Mouse (Mus musculus) midbrain, embryonic 13.5 days (tissue): ENCODE results near the gene Cdk18. TPM values are rescaled to one million over a fixed set of nuclear protein-coding genes. Genes with fewer than 3 reads are reported as not detected.
A peak's percentile ranks its signal among the peaks of the same experiment; 100 is the strongest.

ENCODE experiments used
- ATAC-seq: fragments of 200-750 bp; cut with Nextera tagmentation; 2 replicates; pipeline ENCODE4 v1.8.0; 2017; ENCODE audit warnings: mild to moderate bottlenecking, moderate TSS enrichment, moderate library complexity
- H3K27ac ChIP-seq: fragments of 300-500 bp; sonication (generic); 2 replicates; pipeline ENCODE4 v1.5.1; 2015; ENCODE audit warnings: inconsistent platforms, mild to moderate bottlenecking, moderate library complexity
- H3K27me3 ChIP-seq: fragments of 300-500 bp; sonication (generic); 2 replicates; pipeline ENCODE4 v1.6.1; 2015; ENCODE audit warnings: mild to moderate bottlenecking, inconsistent platforms
- H3K36me3 ChIP-seq: fragments of 300-500 bp; sonication (generic); 2 replicates; pipeline ENCODE4 v1.6.1; 2015; ENCODE audit warnings: mild to moderate bottlenecking, inconsistent platforms
- H3K4me1 ChIP-seq: fragments of 300-500 bp; sonication (generic); replicated peaks from 2 replicates; pipeline ENCODE4 v1.6.1; 2015; ENCODE audit warnings: inconsistent platforms
- H3K4me2 ChIP-seq: fragments of 300-500 bp; sonication (generic); replicated peaks from 2 replicates; pipeline ENCODE4 v1.6.1; 2015; ENCODE audit warnings: moderate library complexity, mild to moderate bottlenecking, inconsistent platforms
- H3K4me3 ChIP-seq: fragments of 300-500 bp; sonication (generic); replicated peaks from 2 replicates; pipeline ENCODE4 v1.5.1; 2015; ENCODE audit warnings: mild to moderate bottlenecking, inconsistent platforms
- H3K9ac ChIP-seq: fragments of 300-500 bp; sonication (generic); replicated peaks from 2 replicates; pipeline ENCODE4 v1.6.1; 2015; ENCODE audit warnings: mild to moderate bottlenecking, inconsistent platforms
- H3K9me3 ChIP-seq: fragments of 300-500 bp; sonication (generic); 2 replicates; pipeline ENCODE4 v1.6.1; 2016; ENCODE audit warnings: mild to moderate bottlenecking, inconsistent platforms
- WGBS: fragments of 180-500 bp; shearing (Covaris S2); methylation state at CpG from one replicate; pipeline ENCODE4 v1.1.7; 2015; 5-methylcytosine and 5-hydroxymethylcytosine counted together
- polyA plus RNA-seq: library from polyadenylated mRNA; unstranded; fragments of >200 nt; fragmentation: Nextera tagmentation; extraction: Ambion mirVana; gene quantifications from 2 replicates; pipeline ENCODE4 v1.2.1, GENCODE M21; 2015

Gene Cdk18
- polyA plus RNA-seq, 1 experiment from 2014 or later = 0.32 TPM

- Histone ChIP-seq H3K4me3 (no peak overlapping the region), H3K4me1 (peaks cover 12% of the 10 kb centered on the region)
- 91% methylated on average over 3 of the region's 3 CpGs for WGBS
Measured at GRCm38 (mm10) chr1:132136847-132137246, 2.6 kb downstream of the Cdk18 start.

GRCm38 (mm10) chr1:132135631-132136030, 3.9 kb downstream of the Cdk18 start:
- Histone ChIP-seq H3K9me3 (no peaks in the 10 kb centered on the region), H3K4me3 (no peak overlapping the region), H3K27ac (no peak overlapping the region), H3K4me2 (no peak overlapping the region), H3K36me3 (no peaks in the 10 kb centered on the region), H3K9ac (no peak overlapping the region), H3K27me3 (peaks cover 33% of the 10 kb centered on the region), H3K4me1 (peaks cover 12% of the 10 kb centered on the region)
- WGBS = 88% methylated on average over 7 of the region's 7 CpGs
- no peak for ATAC-seq

More at GRCm38 (mm10) chr1:132136847-132137246, 2.6 kb downstream of the Cdk18 start:
- H3K36me3 ChIP-seq = no peaks in the 10 kb centered on the region
- no peak for ATAC-seq
- H3K4me2 ChIP-seq = no peak overlapping the region
- H3K9ac ChIP-seq = no peak overlapping the region
- no peak overlapping the region for H3K27ac ChIP-seq
- H3K27me3 ChIP-seq = peaks cover 41% of the 10 kb centered on the region
- H3K9me3 ChIP-seq = no peaks in the 10 kb centered on the region

- Histone ChIP-seq H3K4me1 (peaks cover 8% of the 10 kb centered on the region), H3K4me2 (no peak overlapping the region), H3K27ac (no peak overlapping the region), H3K36me3 (no peaks in the 10 kb centered on the region), H3K4me3 (no peak overlapping the region), H3K9ac (no peak overlapping the region), H3K27me3 (no peaks in the 10 kb centered on the region), H3K9me3 (no peaks in the 10 kb centered on the region)
- no peak for ATAC-seq
- 79% methylated on average over 7 of the region's 7 CpGs for WGBS
Measured at GRCm38 (mm10) chr1:132128311-132128710, 11.2 kb downstream of the Cdk18 start.

GRCm38 (mm10) chr1:132125803-132126405, 13.6 kb downstream of the Cdk18 start:
- H3K36me3 ChIP-seq = no peaks in the 10 kb centered on the region
- 75% methylated on average over 6 of the region's 6 CpGs for WGBS

GRCm38 (mm10) chr1:132125249-132125648, 14.2 kb downstream of the Cdk18 start:
- H3K4me1 ChIP-seq = peaks cover 18% of the 10 kb centered on the region
- no peak overlapping the region for H3K9ac ChIP-seq
- no peak for ATAC-seq
- H3K4me2 ChIP-seq = no peak overlapping the region
- no peaks in the 10 kb centered on the region for H3K36me3 ChIP-seq
- no peaks in the 10 kb centered on the region for H3K9me3 ChIP-seq
- no peak overlapping the region for H3K4me3 ChIP-seq
- no peak overlapping the region for H3K27ac ChIP-seq
- H3K27me3 ChIP-seq = no peaks in the 10 kb centered on the region
- 56% methylated on average over 4 of the region's 4 CpGs for WGBS

More at GRCm38 (mm10) chr1:132125803-132126405, 13.6 kb downstream of the Cdk18 start:
- Histone ChIP-seq H3K4me3 (no peak overlapping the region), H3K4me2 (no peak overlapping the region), H3K9me3 (no peaks in the 10 kb centered on the region), H3K27ac (no peak overlapping the region), H3K27me3 (no peaks in the 10 kb centered on the region), H3K9ac (no peak overlapping the region), H3K4me1 (peaks cover 18% of the 10 kb centered on the region)
- ATAC-seq = no peak

GRCm38 (mm10) chr1:132123420-132124014, 16.0 kb downstream of the Cdk18 start:
- H3K4me2 ChIP-seq = no peak overlapping the region
- H3K27ac ChIP-seq = peak overlapping the region; percentile 81
- no peaks in the 10 kb centered on the region for H3K9me3 ChIP-seq
- H3K4me3 ChIP-seq = no peak overlapping the region
- peak; percentile 83 for ATAC-seq
- H3K9ac ChIP-seq = no peak overlapping the region
- 33% methylated on average over 9 of the region's 9 CpGs for WGBS
- H3K36me3 ChIP-seq = no peaks in the 10 kb centered on the region
- peaks cover 18% of the 10 kb centered on the region for H3K4me1 ChIP-seq
- no peaks in the 10 kb centered on the region for H3K27me3 ChIP-seq

GRCm38 (mm10) chr1:132121895-132122294, 17.6 kb downstream of the Cdk18 start:
- H3K4me1 ChIP-seq = peaks cover 18% of the 10 kb centered on the region
- H3K9ac ChIP-seq = no peak overlapping the region
- no peak overlapping the region for H3K4me2 ChIP-seq
- 88% methylated on average over 6 of the region's 6 CpGs for WGBS
- no peaks in the 10 kb centered on the region for H3K27me3 ChIP-seq
- ATAC-seq = no peak
- H3K9me3 ChIP-seq = no peaks in the 10 kb centered on the region
- H3K4me3 ChIP-seq = no peak overlapping the region
- no peaks in the 10 kb centered on the region for H3K36me3 ChIP-seq
- H3K27ac ChIP-seq = no peak overlapping the region

GRCm38 (mm10) chr1:132121236-132121635, 18.2 kb downstream of the Cdk18 start:
- Histone ChIP-seq H3K4me1 (peaks cover 18% of the 10 kb centered on the region), H3K27ac (no peak overlapping the region)
- 17% methylated on average over 6 of the region's 6 CpGs for WGBS

GRCm38 (mm10) chr1:132116606-132117005, 22.9 kb downstream of the Cdk18 start:
- Histone ChIP-seq H3K9ac (no peak overlapping the region), H3K4me1 (no peaks in the 10 kb centered on the region), H3K4me2 (no peak overlapping the region; the same call in 1 of the 2 replicates), H3K36me3 (no peaks in the 10 kb centered on the region), H3K27me3 (no peaks in the 10 kb centered on the region), H3K27ac (no peak overlapping the region), H3K9me3 (no peaks in the 10 kb centered on the region), H3K4me3 (no peak overlapping the region)
- 20% methylated on average over 18 of the region's 18 CpGs for whole genome bisulfite sequencing
- 0 out of 2 replicates have a peak, but pooled peaks have one; percentile 17 for ATAC-seq

More at GRCm38 (mm10) chr1:132121236-132121635, 18.2 kb downstream of the Cdk18 start:
- Histone ChIP-seq H3K4me2 (no peak overlapping the region), H3K36me3 (no peaks in the 10 kb centered on the region), H3K9ac (no peak overlapping the region), H3K27me3 (no peaks in the 10 kb centered on the region), H3K9me3 (no peaks in the 10 kb centered on the region), H3K4me3 (no peak overlapping the region)
- peak; percentile 76 for ATAC-seq

- Histone ChIP-seq H3K9ac (no peak overlapping the region), H3K27ac (no peak overlapping the region), H3K9me3 (no peaks in the 10 kb centered on the region), H3K36me3 (no peaks in the 10 kb centered on the region), H3K4me1 (no peaks in the 10 kb centered on the region), H3K4me2 (no peak overlapping the region), H3K4me3 (no peak overlapping the region), H3K27me3 (no peaks in the 10 kb centered on the region)
- 63% methylated on average over 3 of the region's 3 CpGs for WGBS
- ATAC-seq = no peak
Measured at GRCm38 (mm10) chr1:132113098-132113497, 26.4 kb downstream of the Cdk18 start.

- Histone ChIP-seq H3K36me3 (no peaks in the 10 kb centered on the region), H3K4me3 (no peak overlapping the region), H3K4me2 (no peak overlapping the region), H3K4me1 (no peaks in the 10 kb centered on the region), H3K9me3 (no peaks in the 10 kb centered on the region), H3K27ac (no peak overlapping the region), H3K27me3 (no peaks in the 10 kb centered on the region), H3K9ac (no peak overlapping the region)
- ATAC-seq = no peak
- 82% methylated on average over 8 of the region's 8 CpGs for WGBS
Measured at GRCm38 (mm10) chr1:132112426-132112825, 27.1 kb downstream of the Cdk18 start.

- 58% methylated on average over 1 of the region's 1 CpGs for WGBS
- H3K4me3 ChIP-seq = no peak overlapping the region
- H3K9ac ChIP-seq = no peak overlapping the region
- H3K4me2 ChIP-seq = no peak overlapping the region
- no peak for ATAC-seq
- no peaks in the 10 kb centered on the region for H3K9me3 ChIP-seq
- no peak overlapping the region for H3K27ac ChIP-seq
- H3K27me3 ChIP-seq = no peaks in the 10 kb centered on the region
- H3K36me3 ChIP-seq = no peaks in the 10 kb centered on the region
- no peaks in the 10 kb centered on the region for H3K4me1 ChIP-seq
Measured at GRCm38 (mm10) chr1:132111411-132111810, 28.1 kb downstream of the Cdk18 start.
